Mouse (Mus musculus): ENCODE measurements around the gene Kif1c.

The Kif1c gene

GRCm38 (mm10) chr11:70699722-70700556 lies at the start of gene Kif1c, which contains the start of gene Inca1:
Gene Kif1c (plus strand): TSS chr11:70700548.
Gene Inca1 (minus strand): TSS chr11:70700155.
- peak; percentile 97 for DNase-seq (ENCODE audit: low spot score)

DNA sequence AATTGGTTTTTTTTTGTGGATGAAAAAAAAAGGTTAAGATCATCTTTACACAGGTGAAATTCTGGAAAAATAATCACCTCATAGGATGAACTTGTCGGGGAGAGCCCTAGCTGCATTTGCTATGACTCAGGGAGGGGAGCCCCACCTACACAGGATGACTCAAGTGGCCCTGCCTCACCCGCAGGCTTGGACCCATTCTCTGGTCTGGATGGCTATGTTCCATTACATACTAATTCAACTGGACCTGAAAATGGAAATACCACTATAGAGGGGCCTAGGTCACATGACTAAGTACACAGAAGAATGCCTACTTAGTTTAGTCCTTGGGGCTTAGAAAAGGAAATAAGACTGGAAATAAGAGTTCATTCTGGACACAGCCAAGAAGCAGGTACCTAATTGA lies 49.0 kb upstream of the Kif1c start:
- no peak for DNase-seq (ENCODE audit: low spot score)

DNA sequence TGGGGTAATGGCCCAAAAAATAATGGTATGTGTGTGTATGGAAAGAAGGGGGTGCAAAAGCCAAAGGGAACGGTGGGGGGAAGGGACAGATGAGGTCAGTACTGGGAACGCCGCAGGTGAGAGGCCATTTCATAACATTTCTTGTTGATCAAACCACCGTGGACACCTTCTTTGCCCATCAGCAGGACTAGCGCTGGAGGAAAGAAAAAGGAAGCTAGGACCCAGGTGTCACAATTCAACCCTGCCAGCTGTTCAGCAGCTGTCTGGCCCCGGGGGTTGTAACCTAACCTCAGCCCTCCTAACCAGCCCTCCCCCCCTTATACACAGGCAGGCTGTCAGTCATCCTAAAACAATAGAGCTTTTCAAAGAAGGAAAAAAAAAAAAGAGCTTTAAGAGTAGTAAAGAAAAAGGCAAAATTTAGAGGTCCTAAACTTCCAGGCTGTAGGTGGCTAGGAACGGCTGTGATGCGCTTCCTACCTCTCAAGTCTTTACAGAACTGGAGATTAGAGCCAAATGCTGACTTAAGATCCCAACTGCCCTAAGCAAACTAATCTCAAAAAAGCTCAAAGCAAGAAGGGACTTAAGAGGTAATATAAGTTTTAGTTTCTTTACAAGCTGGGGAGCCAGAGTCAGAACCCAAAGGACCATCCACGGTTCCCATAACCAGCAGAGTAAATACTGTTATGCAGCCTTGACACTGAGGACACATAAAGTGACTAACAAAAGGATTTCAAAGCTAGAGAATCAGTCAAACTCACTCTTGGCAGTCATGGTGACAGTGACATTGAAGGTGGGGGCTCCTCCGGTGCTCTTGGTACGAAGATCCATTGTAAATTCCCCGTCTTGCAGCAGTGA lies 48.1 kb upstream of the Kif1c start:
- no peak for DNase-seq (ENCODE audit: low spot score)

DNA sequence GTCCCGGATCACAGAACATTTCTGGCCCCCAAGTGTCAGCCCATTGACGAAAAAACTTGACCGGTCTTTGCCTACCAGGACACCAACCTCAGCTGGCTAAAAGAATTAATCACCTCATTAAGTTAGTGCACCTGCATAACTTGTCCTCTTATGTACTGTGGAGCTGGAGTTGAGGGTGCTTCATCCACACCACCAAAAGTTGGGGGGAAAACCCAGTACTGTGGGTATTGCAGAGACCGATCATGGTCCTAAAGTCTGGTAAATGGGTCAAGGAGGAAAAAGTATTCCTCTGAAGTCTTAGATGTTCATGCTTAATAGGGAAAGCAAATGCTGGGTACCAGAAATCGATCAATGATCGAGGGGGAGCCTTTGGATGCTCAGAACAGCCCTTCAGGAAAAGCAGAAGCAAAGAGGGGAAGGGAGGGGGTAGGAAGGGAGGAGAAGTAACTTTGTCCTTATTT lies 47.4 kb upstream of the Kif1c start:
- DNase-seq (ENCODE audit: low spot score), result no peak

GRCm38 (mm10) chr11:70653345-70654197 lies 46.8 kb upstream of the Kif1c start:
- peak; percentile 73 for DNase-seq (ENCODE audit: low spot score)

DNA sequence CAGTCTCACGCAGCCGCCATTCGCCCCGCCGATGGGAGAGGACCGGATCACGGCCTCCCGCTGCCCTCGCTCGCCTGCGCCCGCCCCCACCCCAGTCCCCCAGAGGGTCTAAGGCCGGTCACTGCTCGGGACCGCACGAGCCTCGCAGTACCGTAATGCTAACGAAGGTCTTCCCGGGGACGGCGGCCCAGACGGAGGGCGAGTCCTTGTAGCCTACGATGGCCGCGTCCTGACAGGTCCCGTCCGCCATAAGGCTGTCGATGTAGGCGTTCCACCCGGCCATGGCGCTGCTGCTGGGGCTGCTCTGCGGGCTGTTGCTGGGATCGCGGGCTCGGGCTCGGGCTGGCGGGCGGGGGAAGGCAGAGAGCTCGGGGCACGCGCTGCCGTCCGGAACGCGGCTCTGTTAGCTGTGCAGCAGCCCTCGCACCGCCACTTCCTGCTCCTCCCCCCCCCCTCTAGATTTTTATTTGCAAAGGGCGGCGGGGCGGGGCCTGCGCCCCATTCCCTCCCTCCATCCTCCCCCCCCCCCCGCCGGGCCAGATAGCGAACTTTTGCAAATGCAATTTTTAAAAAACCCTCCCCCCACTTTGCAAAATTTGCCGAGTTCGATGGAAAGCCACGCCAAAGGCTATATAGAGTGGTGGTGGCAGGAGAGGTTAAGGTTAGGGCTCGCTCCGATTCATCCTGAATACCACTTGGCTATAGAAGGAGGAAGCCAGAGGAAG lies 46.0 kb upstream of the Kif1c start, which contains the start of gene Pfn1:
Gene Pfn1 (minus strand): TSS at position 447 of the 725 bp plus-strand sequence.
- peak; percentile 78 for DNase-seq (ENCODE audit: low spot score)

DNA sequence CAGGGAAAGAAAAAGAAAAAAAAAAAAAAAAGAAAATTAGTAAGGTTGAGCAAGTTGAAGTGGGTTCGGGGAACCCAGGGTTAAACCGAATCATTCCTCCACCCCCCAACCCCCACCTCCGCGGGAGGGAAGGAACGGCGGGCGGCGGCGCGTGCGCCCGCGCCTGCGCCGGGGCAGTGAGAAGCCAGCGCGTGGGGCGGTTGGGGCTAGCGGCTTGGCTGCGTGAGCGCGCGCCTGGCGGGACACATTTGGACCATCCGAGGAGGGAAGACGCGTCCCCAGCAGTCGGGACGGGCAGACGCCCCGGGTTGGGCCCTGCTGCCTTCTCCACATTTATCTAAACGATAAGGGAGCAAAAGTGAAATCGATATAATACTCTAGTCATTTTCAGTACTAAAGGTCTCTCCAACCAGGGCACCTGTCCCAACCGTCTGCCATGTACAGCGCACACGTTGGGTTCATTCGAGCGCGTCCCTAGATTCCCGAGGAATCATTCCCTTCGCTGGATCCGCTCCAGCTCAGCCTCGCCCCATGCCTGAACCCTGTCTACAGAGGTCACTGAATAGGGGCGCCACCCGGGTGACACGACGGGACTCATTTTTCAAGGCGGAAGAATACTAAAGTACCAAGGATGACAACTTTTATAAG lies 45.3 kb upstream of the Kif1c start:
- DNase-seq (ENCODE audit: low spot score), result peak; percentile 85

GRCm38 (mm10) chr11:70655571-70656455 lies 44.5 kb upstream of the Kif1c start:
- DNase-seq (ENCODE audit: low spot score), result peak; percentile 69

- peak; percentile 54 for DNase-seq (ENCODE audit: low spot score)
Measured at GRCm38 (mm10) chr11:70656456-70656927, 43.9 kb upstream of the Kif1c start.

GRCm38 (mm10) chr11:70656964-70657363 lies 43.4 kb upstream of the Kif1c start, which contains the start of gene Eno3:
Gene Eno3 (plus strand): TSS chr11:70657202.
- no peak for DNase-seq (ENCODE audit: low spot score)

GRCm38 (mm10) chr11:70657573-70657972 lies 42.8 kb upstream of the Kif1c start:
- DNase-seq (ENCODE audit: low spot score), result no peak

DNA sequence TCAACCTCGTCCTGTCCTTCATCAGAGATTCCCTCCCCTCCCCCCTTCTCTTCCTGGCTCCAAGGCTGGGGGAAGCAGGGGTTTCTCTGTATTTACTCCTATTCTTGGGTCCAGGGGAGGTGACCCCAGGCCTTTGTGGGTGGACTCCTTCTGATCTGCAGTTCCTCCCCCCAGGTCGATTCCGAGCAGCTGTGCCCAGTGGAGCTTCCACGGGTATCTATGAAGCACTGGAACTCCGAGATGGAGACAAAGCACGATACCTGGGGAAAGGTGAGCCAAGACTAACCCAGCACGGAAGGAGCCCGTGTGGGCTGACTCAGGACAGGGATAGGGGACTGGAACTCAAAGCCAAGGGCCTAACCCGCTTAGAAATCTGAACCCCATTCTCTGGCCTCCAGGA lies 42.4 kb upstream of the Kif1c start:
- no peak for DNase-seq (ENCODE audit: low spot score)

- no peak for DNase-seq (ENCODE audit: low spot score)
Measured at GRCm38 (mm10) chr11:70658521-70658920, 41.8 kb upstream of the Kif1c start.

- DNase-seq (ENCODE audit: low spot score), result no peak
Measured at GRCm38 (mm10) chr11:70658942-70659341, 41.4 kb upstream of the Kif1c start.

DNA sequence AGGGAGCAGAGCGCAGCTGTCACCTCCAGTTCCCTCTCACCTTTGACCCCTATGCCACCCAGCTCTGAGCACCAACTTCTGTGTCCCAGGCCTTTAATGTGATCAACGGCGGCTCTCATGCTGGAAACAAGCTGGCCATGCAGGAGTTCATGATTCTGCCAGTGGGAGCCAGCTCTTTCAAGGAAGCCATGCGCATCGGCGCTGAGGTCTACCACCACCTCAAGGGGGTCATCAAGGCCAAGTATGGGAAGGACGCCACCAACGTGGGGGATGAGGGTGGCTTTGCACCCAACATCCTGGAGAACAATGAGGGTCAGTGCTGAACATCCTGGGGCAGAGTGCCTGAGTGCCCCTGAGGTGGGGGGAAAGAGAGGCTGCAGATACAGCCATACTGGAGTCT lies 39.8 kb upstream of the Kif1c start:
- no peak for DNase-seq (ENCODE audit: low spot score)

DNA sequence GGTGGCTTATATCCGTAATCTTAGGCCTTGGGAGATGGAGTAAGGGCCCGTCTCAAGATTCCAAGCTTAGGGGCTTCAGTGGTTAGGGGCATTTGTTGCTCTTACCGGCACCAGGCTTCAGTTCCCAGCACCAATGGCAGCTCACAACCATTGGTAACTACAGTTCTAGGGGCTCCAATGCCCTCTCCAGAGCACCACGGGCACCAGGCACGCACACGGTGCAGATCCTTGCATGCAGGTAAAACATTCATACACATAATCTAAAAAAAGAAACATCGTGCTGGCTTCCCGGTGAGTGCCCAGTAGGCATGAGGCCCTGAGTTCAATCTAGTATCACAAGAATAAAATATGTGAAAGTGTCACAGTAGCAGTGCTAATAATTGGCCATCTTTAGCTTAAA lies 37.2 kb upstream of the Kif1c start:
- no peak for DNase-seq (ENCODE audit: low spot score)

GRCm38 (mm10) chr11:70663957-70664356 lies 36.4 kb upstream of the Kif1c start:
- no peak for DNase-seq (ENCODE audit: low spot score)

DNA sequence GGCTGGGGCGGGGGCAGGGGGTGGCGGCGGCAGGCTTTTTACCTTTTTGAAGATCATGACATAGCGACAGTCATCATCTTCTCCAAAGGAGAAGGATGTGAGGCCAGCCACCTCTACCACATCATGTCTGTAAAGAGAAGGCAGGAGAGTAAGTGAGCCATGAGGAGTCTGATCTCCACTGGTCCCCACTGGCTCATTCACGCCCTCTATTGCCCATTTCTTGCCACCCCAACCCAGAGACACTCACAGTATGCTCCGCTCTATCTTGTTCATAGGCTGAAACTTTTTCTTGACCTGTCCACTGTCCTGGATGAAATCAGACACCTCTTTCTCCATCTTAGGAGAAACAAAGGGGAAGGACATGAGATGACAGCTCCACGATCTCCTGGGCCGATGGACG lies 35.6 kb upstream of the Kif1c start:
- no peak for DNase-seq (ENCODE audit: low spot score)

DNA sequence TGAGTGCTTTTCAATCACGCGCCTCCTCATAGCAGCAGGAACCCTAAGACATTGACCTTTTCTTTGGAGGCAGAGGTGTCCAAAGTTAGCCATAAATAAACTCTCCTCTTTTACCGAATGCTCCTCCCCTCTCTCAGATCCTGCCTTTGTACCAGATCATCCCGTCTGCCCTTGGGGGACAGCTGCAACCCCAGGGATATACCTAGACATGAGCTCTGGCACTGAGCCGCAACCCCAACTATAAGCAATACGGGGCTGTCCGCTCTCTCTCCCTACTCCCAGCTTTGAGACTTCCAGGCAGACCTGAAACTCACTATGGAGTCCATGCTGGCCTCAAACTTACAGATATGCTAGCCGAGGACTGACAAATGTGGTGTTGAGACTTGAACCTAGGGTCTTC lies 33.7 kb upstream of the Kif1c start:
- DNase-seq (ENCODE audit: low spot score), result no peak

All from ovary, postnatal 36 days (tissue).